Mouse (Mus musculus) layer of hippocampus, adult 11-12 months (tissue): Measurements from ENCODE around the gene Rad54l2.

Experiments used
- DNase-seq: peaks from one replicate; pipeline ENCODE4 v3.0.0; 2022; ENCODE audit warnings: low spot score

The Rad54l2 gene

GRCm38 (mm10) chr9:106788812-106789321 is at the start of gene Rad54l2:
TSS of gene Rad54l2 (minus strand) at chr9:106789194.
- DNase-seq, result peak; percentile 81

- DNase-seq, result peak; percentile 76
These were observed 33.5 kb upstream of the Rad54l2 start for GRCm38 (mm10) chr9:106822381-106823104.

GRCm38 (mm10) chr9:106821618-106822380 is 32.8 kb upstream of the Rad54l2 start, which contains the start of gene Dcaf1:
TSS of gene Dcaf1 (plus strand) at chr9:106821874.
- DNase-seq, result peak; percentile 95

GRCm38 (mm10) chr9:106821050-106821617 is 32.1 kb upstream of the Rad54l2 start:
- peak; percentile 6 for DNase-seq

- DNase-seq, result peak; percentile 45
These were observed 30.2 kb upstream of the Rad54l2 start for GRCm38 (mm10) chr9:106819201-106819600.

- no peak for DNase-seq
These were observed 29.2 kb upstream of the Rad54l2 start for GRCm38 (mm10) chr9:106818191-106818590.

GRCm38 (mm10) chr9:106806503-106806902 is 17.5 kb upstream of the Rad54l2 start:
- DNase-seq, result no peak

GRCm38 (mm10) chr9:106790831-106791230 is 1.8 kb upstream of the Rad54l2 start:
- no peak for DNase-seq

- DNase-seq, result no peak
These were observed 369 bp upstream of the Rad54l2 start for GRCm38 (mm10) chr9:106789363-106789762.

GRCm38 (mm10) chr9:106787979-106788811 is 799 bp downstream of the Rad54l2 start:
- no peak for DNase-seq

- no peak for DNase-seq
These were observed 3.8 kb downstream of the Rad54l2 start for GRCm38 (mm10) chr9:106785206-106785605.

GRCm38 (mm10) chr9:106783554-106783953 is 5.4 kb downstream of the Rad54l2 start:
- DNase-seq, result no peak

GRCm38 (mm10) chr9:106780086-106780485 is 8.9 kb downstream of the Rad54l2 start:
- DNase-seq, result no peak

GRCm38 (mm10) chr9:106778319-106778718 is 10.7 kb downstream of the Rad54l2 start:
- no peak for DNase-seq

GRCm38 (mm10) chr9:106777423-106777822 is 11.6 kb downstream of the Rad54l2 start:
- no peak for DNase-seq

GRCm38 (mm10) chr9:106776116-106776515 is 12.9 kb downstream of the Rad54l2 start:
- DNase-seq, result no peak

GRCm38 (mm10) chr9:106771770-106772169 is 17.2 kb downstream of the Rad54l2 start:
- no peak for DNase-seq

- DNase-seq, result no peak
These were observed 18.8 kb downstream of the Rad54l2 start for GRCm38 (mm10) chr9:106770216-106770615.

GRCm38 (mm10) chr9:106769781-106770180 is 19.2 kb downstream of the Rad54l2 start:
- DNase-seq, result no peak

- DNase-seq, result no peak
These were observed 32.6 kb downstream of the Rad54l2 start for GRCm38 (mm10) chr9:106756421-106756820.

- no peak for DNase-seq
These were observed 33.2 kb downstream of the Rad54l2 start for GRCm38 (mm10) chr9:106755776-106756175.

GRCm38 (mm10) chr9:106754311-106754710 is 34.7 kb downstream of the Rad54l2 start:
- DNase-seq, result no peak
